Mouse (Mus musculus): ENCODE results near the gene Bhlhe40.

DNA sequence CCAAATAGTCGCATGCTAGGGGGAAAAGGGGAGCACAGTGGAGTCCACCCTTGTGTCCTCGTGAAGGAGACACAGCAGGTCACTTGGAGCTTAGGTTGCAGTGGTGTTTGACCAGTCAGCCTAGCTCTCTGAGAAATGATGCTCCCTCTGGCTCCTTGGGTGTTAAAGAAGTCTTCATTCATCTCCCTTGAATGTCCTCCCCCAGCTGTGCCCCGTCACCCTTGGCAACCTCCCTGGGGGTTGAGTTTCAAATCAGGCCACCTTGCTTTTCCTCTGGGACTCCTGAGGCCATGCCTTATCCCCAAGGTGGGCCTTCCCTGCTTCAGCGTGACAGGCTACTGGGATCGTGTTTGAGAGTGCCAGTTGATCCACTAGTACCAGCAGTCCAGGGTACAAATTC lies 17.8 kb downstream of the Bhlhe40 start:
- TF ChIP-seq GATA1 (IDR thresholded peaks at IDR 0.05; ENCODE audit: low read length) (no peak), TAL1 (IDR thresholded peaks at IDR 0.05; ENCODE audit: low read length) (no peak)

Measured in erythroblast, embryonic 14.5 days (primary cell).